Mouse (Mus musculus) adrenal gland, adult 2 months (tissue): ENCODE results near the gene Fgfr1op2. TPM values are rescaled to one million over a fixed set of nuclear protein-coding genes. Genes with fewer than 3 reads are reported as not detected.
A peak's percentile ranks its signal among the peaks of the same experiment; 100 is the strongest.
"Not testable (repeated sequence)": the region's sequence is repeated elsewhere in the genome, so short reads cannot be mapped to it uniquely, and the experiment has no call there.

Source experiments
- DNase-seq: peaks from one replicate; pipeline ENCODE4 v3.0.0; 2021
- long read RNA-seq: library from polyadenylated mRNA; stranded (forward); transcript quantifications from one replicate; pipeline ENCODE4 v2.0.0, GENCODE M21; 2021
- polyA plus RNA-seq: library from polyadenylated mRNA; depleted of rRNA; stranded (reverse); fragments of >200 nt; gene quantifications from 2 replicates; pipeline ENCODE4 v1.2.3, GENCODE M21; 2012; rRNA removed
- total RNA-seq, 2 experiments: library from RNA; stranded (reverse); gene quantifications; 2 replicates each; pipeline ENCODE4 v1.2.3; 2021

Gene Fgfr1op2
- total RNA-seq (100 to 1,000 TPM; 108 to 137 TPM), polyA plus RNA-seq (172 and 185 TPM in 2 replicates)
- long read RNA-seq, transcript Fgfr1op2-203 (6 exons, 2,766 nt) = minor isoform, 32 of 98 reads
- long read RNA-seq, transcript Fgfr1op2-202 (5 exons, 918 nt) = minor isoform, 16 of 98 reads
- long read RNA-seq, transcript Fgfr1op2-204 (7 exons, 2,880 nt) = major isoform, 45 of 98 reads
- long read RNA-seq, partial matches to known transcripts = 1 of 98 reads
- long read RNA-seq, other reads (novel, unspliced or antisense) = 4 of 98 reads

DNA sequence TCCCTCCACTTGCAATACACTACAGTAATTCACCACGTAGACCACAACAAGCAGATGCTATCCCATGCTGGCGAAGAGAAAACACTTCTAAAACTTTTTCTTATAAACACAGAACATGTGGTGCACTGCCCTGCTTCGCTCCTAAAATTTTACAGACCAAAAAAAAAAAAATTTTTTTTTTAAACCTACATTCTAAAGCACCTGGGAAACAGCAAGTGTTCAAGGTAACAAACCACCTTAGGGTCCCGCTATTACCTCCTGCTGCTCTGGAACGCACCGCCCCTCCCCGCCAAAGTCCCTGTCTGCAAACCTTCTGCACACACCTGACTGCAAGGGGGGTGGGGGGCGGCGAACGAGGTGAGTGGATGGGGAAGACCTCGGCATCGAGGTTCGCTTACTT, at the start of gene Fgfr1op2:
Gene Fgfr1op2 (plus strand): TSS at position 301 of the 400 bp plus-strand sequence.
- no peak for DNase-seq

- no peak for DNase-seq
Measured at GRCm38 (mm10) chr6:146527537-146527936, 49.5 kb upstream of the Fgfr1op2 start.

- DNase-seq = no peak
Measured at GRCm38 (mm10) chr6:146530363-146530762, 46.6 kb upstream of the Fgfr1op2 start.

DNA sequence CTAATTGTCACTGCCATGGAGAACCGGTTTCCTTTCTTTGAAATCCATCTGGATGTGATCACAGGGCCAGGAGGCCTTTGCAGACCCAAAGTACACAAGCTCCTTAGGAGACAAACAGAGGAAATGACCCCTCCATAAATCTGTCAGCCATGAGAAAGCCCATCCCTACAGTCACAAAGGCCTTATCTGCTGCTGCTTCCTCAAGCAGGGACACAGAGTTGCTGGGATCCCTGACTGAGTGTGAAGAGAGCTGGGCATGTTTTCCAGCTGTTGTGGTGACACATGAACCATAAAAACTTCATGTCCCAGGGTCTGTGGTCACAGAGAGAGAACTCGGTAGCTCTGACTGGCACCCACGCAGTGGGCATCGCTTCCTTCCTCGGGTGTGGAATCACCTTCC, 46.2 kb upstream of the Fgfr1op2 start:
- peak; percentile 18 for DNase-seq

GRCm38 (mm10) chr6:146533146-146533545, 43.9 kb upstream of the Fgfr1op2 start:
- DNase-seq = no peak

GRCm38 (mm10) chr6:146535501-146535900, 41.5 kb upstream of the Fgfr1op2 start:
- DNase-seq = no peak

DNA sequence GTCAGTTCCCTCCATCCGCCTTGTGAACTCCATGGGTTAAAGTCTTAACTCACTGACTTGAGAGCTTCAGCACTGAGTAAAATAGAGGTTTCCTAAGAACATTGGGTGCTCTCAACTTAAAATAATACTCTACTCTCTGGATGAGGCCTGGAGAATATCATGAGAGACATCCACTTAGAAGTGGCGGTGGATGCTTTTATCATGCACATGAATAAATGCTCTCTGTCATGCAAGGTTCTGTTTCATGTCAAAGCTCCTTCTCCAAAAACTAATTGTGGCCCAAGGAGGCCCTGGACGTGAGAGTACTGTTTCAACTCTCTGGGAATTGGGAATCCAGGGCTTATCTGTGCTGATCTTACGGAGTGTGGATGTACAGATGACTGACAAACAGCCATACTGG, 39.9 kb upstream of the Fgfr1op2 start:
- DNase-seq = no peak

GRCm38 (mm10) chr6:146538071-146538470, 38.9 kb upstream of the Fgfr1op2 start:
- DNase-seq = no peak

GRCm38 (mm10) chr6:146538661-146539060, 38.3 kb upstream of the Fgfr1op2 start:
- DNase-seq = no peak

DNA sequence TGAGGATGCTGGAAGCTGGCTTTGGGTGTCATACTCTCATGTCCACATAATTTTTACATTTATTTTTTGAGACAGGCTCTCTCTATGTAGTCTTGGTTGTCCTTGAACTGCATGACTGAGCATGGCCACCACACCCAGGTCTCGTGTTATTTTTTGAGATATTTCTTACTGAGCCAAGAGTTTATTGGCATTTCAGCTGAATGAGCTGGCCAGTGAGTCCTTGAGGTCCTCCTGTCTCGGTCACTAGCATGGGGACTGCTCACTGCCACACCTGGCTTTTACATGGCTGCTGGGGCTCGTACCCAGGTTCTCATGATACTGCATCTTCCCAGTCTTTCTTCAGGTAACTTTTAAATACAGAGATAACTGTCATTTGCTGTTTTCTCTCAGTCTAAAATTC, 36.6 kb upstream of the Fgfr1op2 start:
- DNase-seq = peak; percentile 44

DNA sequence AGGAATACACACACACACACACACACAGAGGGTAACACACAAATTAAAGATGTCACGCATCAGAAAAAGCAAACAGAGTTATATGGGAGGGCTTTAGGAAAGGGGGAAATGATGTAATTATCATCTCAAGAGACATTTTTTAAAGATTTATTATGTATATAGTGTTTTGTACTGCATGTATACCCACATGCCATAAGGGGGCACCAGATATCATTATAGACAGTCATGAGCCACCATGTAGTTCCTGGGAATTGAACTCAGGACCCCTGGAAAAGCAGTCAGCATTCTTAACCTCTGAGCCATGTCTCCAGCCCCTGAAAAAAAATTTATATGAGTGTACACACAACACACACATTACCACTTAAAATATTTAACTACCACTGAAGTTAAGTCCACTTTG, 32.4 kb upstream of the Fgfr1op2 start:
- DNase-seq = no peak

- DNase-seq = no peak
Measured at GRCm38 (mm10) chr6:146545289-146545865, 31.6 kb upstream of the Fgfr1op2 start.

- DNase-seq = no peak
Measured at GRCm38 (mm10) chr6:146550421-146550820, 26.6 kb upstream of the Fgfr1op2 start.

GRCm38 (mm10) chr6:146551326-146551725, 25.7 kb upstream of the Fgfr1op2 start:
- DNase-seq = no peak

DNA sequence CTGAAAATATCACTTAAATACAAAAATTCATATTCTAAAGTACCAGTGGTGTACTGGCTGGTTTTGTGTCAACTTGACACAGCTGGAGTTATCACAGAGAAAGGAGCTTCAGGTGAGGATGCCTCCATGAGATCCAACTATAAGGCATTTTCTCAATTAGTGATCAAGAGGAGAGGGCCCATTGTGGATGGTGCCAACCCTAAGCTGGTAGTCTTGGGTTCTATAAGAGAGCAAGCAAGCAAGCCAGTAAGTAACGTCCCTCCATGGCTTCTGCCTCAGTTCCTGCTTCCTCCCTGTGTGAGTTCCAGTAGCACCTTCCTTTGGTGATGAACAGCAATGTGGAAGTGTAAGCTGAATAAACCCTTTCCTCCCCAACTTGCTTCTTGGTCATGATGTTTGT, 14.5 kb upstream of the Fgfr1op2 start:
- DNase-seq = not testable (repeated sequence)

DNA sequence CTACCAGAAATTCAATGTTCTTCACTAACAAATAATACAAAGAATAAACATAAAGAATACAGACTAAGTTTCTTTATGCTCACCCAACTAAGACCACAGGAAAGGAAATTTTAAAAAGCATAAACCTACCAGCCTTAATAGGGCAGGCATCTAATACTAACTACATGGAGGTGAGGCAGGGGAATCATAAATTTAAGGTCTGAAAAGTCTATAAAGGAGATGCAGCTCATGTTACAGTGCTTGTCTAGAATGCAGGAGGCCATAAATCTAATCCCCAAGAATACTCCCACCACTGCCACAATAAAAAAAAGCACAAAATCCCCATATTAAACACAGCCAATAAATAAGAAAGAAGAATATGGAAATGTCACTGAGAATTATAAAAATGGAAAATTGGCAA, 4.9 kb upstream of the Fgfr1op2 start:
- no peak for DNase-seq

GRCm38 (mm10) chr6:146577310-146578109, 507 bp downstream of the Fgfr1op2 start, which contains the start of gene Ints13:
Gene Ints13 (minus strand): TSS chr6:146577835.
- peak; percentile 98 for DNase-seq

DNA sequence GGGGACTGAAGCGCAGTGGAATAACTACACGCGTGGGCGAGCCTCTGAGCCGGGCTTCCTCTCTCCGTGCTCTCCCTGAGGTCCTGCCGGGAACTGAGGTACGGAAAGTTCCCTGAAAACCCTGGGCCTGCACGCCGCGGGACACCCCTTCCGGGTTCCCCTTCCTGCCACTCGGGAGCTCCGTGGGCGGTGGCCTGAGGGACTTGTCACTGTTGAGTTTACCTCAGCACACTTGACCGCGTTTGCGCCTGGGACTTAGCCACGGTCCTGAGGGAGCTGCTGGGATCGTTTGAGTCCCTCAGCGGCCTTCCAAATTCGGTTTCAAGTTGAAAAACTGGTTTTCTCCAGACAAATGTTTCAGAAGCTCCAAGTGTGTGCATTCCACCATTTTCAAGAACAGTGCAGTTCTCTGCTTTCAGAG, 1.1 kb downstream of the Fgfr1op2 start:
- peak; percentile 82 for DNase-seq

GRCm38 (mm10) chr6:146578586-146578985, 1.6 kb downstream of the Fgfr1op2 start:
- DNase-seq = peak; percentile 37

DNA sequence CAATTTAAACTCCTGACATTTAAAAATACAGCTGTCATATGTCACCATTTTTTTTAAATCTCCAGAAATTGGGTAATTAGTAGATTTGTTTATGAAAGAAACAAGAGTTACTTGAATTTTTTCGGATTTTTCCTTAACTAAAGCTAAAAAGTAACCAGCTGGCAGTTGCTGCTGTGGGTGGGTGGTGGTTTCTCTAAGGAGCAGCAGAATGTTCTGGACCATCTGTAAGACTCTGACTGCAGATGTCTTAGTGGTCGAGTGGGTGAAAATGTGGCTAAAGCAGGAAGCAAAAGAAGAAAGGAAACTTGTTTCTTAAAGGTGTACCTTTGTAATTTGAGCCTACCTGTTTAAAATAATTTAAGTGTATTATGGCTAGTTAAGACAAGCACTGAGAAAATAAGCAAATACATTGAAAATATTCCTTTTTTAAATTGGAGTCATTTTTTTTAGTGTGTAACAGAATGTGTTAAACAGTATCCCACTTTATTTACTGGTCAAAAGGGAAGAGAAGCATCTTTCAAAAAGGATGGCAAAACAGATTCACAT, 3.5 kb downstream of the Fgfr1op2 start:
- no peak for DNase-seq

GRCm38 (mm10) chr6:146583366-146584046, 6.5 kb downstream of the Fgfr1op2 start:
- DNase-seq = no peak

- no peak for DNase-seq
Measured at GRCm38 (mm10) chr6:146585134-146585533, 8.1 kb downstream of the Fgfr1op2 start.
